Mouse (Mus musculus) c-Kit-positive CD71-positive TER-119-positive erythroid progenitor cells, embryonic 14.5 days (primary cell): ENCODE data around the gene St3gal4.
A peak's percentile ranks its signal among the peaks of the same experiment; 100 is the strongest.

ENCODE experiments used
- DNase-seq: peaks from one replicate; pipeline ENCODE4 v3.0.0-alpha.2; 2013; ENCODE audit warnings: low spot score

Gene St3gal4

GRCm38 (mm10) chr9:35128564-35128963 is 9.5 kb upstream of the St3gal4 start:
- no peak for DNase-seq

- DNase-seq, result no peak
Measured at GRCm38 (mm10) chr9:35127561-35127960, 8.5 kb upstream of the St3gal4 start.

DNA sequence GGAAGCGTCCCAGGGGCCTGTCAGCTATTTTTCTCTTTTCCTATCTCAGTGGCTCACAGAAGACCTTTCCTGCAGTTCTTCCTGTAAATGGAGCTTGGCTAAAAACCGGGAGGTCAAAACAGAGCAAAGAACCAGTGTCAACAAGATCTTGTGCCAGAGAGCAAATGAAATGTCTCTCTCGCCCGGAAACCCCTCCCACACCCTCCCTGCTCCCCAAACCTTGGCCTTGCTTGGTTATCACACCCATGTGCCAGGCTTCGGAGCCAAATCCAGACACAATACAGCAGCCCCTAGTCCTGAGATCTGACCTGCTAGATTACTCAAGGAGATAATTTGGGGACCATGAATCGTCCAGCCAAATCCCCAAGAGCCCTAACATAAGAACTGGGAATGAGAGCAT is 8.1 kb upstream of the St3gal4 start:
- DNase-seq, result no peak

DNA sequence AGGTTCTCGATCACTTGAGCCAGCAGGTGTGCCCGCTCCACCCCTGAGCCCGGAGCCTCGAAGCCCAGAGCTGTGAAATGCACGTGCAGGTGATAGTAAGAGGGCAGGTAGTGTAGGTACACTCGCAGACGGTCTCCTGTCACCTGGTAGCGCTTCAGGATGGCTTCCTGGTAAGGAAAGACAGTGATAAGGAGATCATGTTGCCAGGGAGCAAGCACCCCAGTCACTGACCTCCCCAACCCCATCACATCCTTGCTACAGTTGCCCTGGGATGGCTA is 5.5 kb upstream of the St3gal4 start:
- no peak for DNase-seq

DNA sequence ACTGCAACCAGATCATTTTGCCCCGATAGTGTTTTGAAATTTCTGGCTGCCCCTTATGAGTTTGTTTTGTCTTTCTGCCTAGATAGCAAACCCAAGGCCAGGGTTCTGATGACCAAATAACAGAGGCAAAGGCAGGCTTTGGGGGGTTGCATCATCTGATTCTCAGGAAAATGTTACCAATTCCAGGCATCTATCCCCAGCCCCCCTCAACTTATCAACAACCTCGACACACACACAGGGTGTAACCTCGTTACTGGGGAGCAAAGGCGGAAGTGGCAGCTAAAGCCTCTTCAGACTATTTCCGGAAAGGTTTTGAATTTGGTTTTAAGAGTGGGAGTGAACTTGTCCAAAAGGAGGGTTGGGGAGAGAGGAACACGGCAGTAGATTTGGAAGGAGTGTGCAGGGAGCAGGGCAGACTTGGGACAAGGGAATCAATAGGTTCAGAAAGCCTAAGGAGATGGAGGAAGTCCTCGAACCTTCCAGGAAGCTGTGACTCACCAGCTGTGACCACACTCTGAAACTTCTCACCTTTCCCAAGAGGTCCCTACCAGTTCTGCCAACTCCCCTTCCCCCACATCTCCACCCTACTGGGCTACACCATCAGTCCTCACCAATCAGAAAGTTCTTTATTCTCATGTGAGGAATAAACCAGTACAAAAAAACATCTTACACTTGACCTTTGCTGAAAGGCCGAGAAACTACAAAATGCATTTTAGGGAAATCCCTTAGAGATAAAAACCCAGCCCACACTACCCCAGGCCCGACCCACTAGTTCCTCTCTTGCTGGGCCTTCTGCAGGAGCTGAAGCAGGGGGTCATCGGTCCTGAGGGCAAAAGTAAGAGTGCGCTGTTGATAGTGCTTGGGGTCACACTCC is 5.0 kb upstream of the St3gal4 start:
- DNase-seq, result peak; percentile 87

- DNase-seq, result no peak
Measured at GRCm38 (mm10) chr9:35123456-35123803, 4.4 kb upstream of the St3gal4 start.

GRCm38 (mm10) chr9:35122551-35123266 is 3.6 kb upstream of the St3gal4 start:
- DNase-seq, result peak; percentile 92

- peak; percentile 64 for DNase-seq
Measured at GRCm38 (mm10) chr9:35118563-35118962, 505 bp downstream of the St3gal4 start.

- peak; percentile 69 for DNase-seq
Measured at GRCm38 (mm10) chr9:35117384-35118295, 1.4 kb downstream of the St3gal4 start.

DNA sequence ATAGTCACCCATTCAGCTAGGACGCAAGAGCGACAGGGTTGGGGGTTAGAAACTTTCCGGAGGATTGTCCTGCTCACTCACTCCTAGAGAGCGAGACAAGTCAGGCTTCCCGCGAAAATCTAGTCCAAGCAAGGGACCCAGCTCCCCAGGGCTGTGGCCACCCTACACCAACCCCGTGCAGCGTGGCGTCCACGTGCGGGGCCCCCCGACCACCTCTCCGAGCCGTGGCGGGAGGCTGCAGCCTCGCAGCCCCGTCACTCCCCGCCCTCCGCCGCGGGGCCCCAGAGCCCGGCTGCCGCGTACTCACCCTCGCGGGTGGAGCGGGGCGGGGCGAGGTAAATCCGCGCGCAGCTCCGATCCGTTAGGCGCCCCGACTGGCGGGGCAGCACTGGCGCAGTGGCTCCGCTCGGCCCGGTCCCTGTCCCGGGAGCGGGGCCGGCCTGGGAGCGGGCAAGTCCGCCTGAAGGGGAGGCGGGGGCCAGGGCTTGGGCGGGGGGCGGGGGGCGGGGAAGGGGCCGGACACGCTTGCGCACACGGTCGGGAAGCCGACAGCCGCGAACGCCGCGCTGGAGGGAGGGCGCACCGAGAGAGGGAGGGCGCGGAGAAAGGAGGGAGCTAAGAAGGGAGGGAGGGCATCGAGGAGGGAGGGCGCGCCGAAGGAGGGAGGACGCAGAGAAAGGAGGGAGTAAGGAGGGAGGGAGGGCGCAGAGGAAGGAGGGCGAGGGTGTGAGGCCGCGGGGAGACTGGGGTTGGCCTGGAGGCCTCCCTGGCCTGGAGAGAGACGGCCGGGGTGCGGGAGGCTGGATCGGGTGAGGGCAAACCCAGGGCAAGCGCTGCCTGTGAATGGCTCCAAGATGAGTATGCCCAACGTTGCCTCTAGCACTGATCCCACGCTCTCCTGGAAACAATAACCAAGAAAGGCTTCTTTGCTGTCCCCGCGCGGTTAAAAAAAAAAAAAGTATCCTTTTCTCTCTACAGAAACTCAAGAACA is 2.4 kb downstream of the St3gal4 start:
- DNase-seq, result peak; percentile 84

GRCm38 (mm10) chr9:35115804-35116203 is 3.3 kb downstream of the St3gal4 start:
- no peak for DNase-seq

- no peak for DNase-seq
Measured at GRCm38 (mm10) chr9:35115299-35115698, 3.8 kb downstream of the St3gal4 start.

DNA sequence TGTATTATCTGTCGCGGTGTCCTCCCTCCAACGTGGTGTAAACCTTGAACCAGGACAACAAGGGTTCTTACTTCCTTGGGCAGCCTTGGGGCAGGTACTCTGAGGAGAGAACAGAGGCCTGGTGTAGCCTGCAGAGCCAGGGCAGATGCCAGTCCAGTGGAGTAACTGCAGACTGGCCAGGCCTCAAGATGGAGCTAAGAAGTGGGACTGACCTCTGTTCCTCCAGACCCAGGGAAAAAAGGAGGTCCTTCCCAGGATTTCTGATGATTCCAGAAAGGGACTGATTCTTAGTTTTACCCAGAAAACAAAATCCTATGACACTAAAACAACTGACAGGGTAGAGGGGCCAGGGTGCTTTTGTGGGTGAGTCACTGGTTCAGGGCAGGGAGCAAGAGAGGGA is 4.8 kb downstream of the St3gal4 start:
- no peak for DNase-seq

DNA sequence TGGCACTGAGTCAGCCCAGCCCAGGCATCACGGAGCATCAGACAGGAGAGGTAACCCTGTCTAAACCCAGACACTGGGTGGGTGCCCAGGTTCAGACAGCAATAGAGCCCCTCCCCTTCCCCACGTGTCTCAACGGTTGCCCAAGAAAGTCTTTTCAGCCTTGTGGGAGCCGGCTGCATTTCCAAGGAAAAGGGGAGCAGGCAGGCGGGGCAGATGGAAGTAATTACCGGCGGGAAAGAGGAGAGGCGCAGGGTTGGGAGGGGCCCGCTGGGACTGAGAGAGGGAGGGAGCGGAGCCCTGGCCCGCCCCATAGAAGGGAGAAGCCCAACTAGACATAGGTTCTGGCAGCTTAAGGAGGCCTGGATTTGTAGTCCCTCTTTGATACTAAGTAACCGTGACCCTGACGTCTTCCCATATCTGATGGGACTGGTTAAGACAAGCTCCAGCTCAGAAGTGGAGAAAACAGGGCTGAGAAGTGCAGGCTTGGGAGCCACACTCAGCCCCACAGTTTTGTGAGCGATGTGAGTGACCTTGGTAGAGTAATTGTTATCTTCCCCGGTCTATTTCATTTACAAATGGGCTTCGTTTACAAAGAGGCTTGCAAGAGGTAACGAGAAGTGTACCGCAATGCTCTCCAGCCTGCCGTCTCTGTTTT is 7.0 kb downstream of the St3gal4 start:
- no peak for DNase-seq

GRCm38 (mm10) chr9:35111446-35111845 is 7.6 kb downstream of the St3gal4 start:
- no peak for DNase-seq

- no peak for DNase-seq
Measured at GRCm38 (mm10) chr9:35110567-35110966, 8.5 kb downstream of the St3gal4 start.

- peak; percentile 36 for DNase-seq
Measured at GRCm38 (mm10) chr9:35110051-35110450, 9.0 kb downstream of the St3gal4 start.

DNA sequence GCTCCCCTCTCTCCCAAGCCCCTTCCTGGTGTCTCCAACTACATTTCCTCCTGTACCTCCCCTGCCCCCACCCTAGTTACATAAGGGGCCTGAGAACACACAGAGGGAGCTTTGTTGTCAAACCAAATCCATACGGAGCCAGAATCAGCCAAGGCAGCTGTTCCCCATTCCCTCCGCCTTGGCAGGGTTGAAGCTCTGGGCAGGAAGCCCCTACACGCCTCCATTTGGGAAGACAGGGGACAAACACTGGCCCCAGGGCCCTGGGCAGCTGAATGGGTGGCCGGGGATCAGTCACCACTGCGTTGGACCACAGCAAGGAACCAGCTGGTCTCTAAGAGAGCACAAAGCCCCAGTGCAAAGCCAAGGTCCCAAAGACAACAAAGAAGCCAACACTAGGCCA is 10.2 kb downstream of the St3gal4 start:
- no peak for DNase-seq

DNA sequence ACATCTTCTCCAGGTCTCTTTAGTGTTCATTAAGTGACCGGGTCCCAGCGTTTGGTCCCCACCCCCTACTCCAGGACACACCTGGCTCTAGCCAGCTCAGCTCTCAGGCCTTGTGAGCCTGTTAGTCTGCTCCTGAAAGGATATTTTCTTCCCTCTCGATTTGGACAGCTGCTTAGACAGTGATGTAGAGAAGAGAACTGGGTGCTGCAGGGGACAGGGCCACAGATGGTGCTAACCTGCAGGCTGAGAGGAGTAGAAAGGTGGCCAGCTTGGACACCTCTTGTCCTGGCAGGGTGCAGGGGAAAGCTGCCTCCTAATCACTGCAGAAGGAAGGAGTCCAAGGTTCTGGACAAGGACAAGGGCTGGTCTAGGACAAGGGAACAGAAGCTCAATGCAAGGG is 11.0 kb downstream of the St3gal4 start:
- no peak for DNase-seq

DNA sequence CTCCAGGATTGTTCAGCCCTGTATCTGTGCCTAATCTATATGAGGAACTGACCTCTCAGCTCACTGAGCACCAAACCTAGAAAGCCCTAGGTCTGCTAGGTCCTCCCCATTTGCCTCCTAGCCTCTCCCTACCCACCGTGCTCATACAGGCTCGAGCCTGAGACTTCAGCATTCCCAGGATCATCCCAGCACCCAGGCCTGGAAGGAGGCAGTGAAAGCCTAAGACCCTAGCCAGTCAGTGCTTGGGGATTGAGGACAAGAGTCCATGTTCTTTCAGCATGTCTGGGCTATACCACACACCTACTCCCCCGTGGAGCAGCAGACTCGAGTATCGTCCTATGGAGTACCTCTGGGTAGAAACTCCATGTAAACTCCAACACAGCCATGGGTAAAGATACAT is 11.7 kb downstream of the St3gal4 start:
- no peak for DNase-seq
